Mouse (Mus musculus) C2C12 (cell line): ENCODE results near the gene Dock3.

Source experiments
- CEBPB ChIP-seq: IDR thresholded peaks from one replicate; pipeline ENCODE4 v1.6.1; 2011; ENCODE audit warnings: low read depth, mild to moderate bottlenecking, control low read depth, moderate library complexity
- CTCF ChIP-seq: IDR thresholded peaks from one replicate; pipeline ENCODE4 v1.5.1; 2011; ENCODE audit not compliant: control insufficient read depth, insufficient read depth, insufficient read length
- FOSL1 ChIP-seq: IDR thresholded peaks from one replicate; pipeline ENCODE4 v1.8.0; 2011; ENCODE audit warnings: mild to moderate bottlenecking, low read length; ENCODE audit not compliant: poor library complexity, insufficient read depth, severe bottlenecking
- MAX ChIP-seq: IDR thresholded peaks from one replicate; pipeline ENCODE4 v1.6.1; 2011; ENCODE audit warnings: mild to moderate bottlenecking, control low read depth
- MYOD1 ChIP-seq: IDR thresholded peaks from one replicate; pipeline ENCODE4 v1.6.1; 2011; ENCODE audit warnings: low read depth; ENCODE audit not compliant: control insufficient read depth, insufficient read length
- USF1 ChIP-seq: IDR thresholded peaks from one replicate; pipeline ENCODE4 v1.6.1; 2011; ENCODE audit warnings: low read depth, mild to moderate bottlenecking, control low read depth, moderate library complexity

- TF ChIP-seq CTCF (no peak), FOSL1 (no peak), MAX (no peak), USF1 (no peak), MYOD1 (no peak), CEBPB (no peak)
These were observed 30.1 kb upstream of the Dock3 start for GRCm38 (mm10) chr9:107261792-107262191.
